Mouse (Mus musculus): ENCODE results near the gene Fam234b. TPM values are rescaled to one million over a fixed set of nuclear protein-coding genes. Genes with fewer than 3 reads are reported as not detected.

The Fam234b gene
- polyA plus RNA-seq, 1 experiment = 6.3 TPM

DNA sequence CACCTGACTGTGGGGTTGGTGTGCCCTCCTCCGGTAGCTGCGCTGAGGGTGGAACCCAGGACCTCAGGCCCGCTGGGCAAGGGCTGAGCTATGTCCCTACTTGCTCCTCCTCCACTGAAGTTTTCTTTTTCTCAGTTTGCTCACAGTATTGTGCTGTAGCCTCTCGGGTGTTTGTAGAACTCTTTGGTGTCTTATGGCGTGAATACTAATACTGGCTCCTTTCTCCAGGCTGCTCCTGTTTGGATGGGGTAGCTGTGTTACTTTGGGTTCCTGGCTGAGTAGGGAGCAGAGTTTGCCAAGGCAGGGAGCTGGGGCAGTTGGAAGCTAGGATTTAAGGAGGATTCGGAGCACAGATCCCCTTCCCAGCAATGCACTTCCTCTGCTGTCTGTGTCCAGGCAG is 6.0 kb downstream of the Fam234b start:
- no peak overlapping the region for H3K4me2 ChIP-seq (ENCODE audit: low read depth)
- no peaks in the 10 kb centered on the region for H3K36me3 ChIP-seq (ENCODE audit: control insufficient read depth, insufficient read depth)
- no peaks in the 10 kb centered on the region for H3K79me2 ChIP-seq (ENCODE audit: control insufficient read depth, insufficient read depth)
- no peak for TF ChIP-seq POLR2A (IDR thresholded peaks at IDR 0.05; ENCODE audit: insufficient read length, low read depth)
- H3K27me3 ChIP-seq (ENCODE audit: control insufficient read depth, insufficient read depth, insufficient read length) = no peaks in the 10 kb centered on the region
- no peak overlapping the region for H3K4me3 ChIP-seq
- no peak overlapping the region for H3ac ChIP-seq (ENCODE audit: control insufficient read depth, insufficient read length)

DNA sequence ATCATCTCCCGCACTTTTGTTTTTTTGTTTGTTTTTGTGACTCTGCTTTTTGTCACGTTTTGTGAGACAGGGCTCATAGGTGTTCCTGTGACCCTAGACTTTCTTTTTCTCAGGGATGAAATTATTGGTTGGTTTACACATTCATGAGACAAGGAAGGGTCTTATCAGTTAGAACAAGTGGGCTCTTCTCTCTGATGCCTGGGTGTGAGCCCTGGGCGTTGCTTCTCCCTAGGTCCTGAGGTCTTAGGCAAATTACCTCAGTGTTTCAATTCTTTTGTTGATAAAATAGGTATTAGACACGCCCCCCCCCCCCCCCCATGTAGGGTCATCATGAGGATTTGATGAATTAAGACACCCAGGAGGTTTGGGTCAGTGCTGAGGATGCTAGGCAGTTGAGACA is 7.1 kb downstream of the Fam234b start:
- no peak overlapping the region for H3ac ChIP-seq (ENCODE audit: control insufficient read depth, insufficient read length)
- no peak overlapping the region for H3K4me2 ChIP-seq (ENCODE audit: low read depth)
- no peak for TF ChIP-seq MAX (IDR thresholded peaks at IDR 0.05; ENCODE audit: low read depth)
- no peak overlapping the region for H3K4me3 ChIP-seq
- H3K79me2 ChIP-seq (ENCODE audit: control insufficient read depth, insufficient read depth) = no peaks in the 10 kb centered on the region
- no peaks in the 10 kb centered on the region for H3K36me3 ChIP-seq (ENCODE audit: control insufficient read depth, insufficient read depth)
- no peaks in the 10 kb centered on the region for H3K27me3 ChIP-seq (ENCODE audit: control insufficient read depth, insufficient read depth, insufficient read length)

DNA sequence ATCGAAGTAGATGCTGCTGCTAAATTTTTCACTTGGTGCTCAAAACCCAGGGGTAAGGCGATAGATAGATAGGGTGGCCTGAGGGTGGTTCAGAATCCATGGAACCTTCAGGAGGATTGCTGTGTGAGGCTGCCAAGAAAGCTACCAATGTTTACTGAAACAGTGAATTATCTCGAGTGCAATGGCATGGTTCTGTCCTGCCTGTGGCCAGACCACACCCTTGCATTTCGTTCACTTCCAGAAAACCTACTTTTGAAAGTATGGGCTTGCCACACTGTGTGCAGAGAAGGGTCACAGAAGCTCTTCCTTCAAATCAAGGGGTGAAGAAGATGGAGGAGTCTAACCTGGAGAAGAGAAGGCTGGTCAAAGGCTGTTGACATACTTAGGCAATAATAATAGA is 8.0 kb downstream of the Fam234b start:
- Histone ChIP-seq H3K27me3 (ENCODE audit: control insufficient read depth, insufficient read depth, insufficient read length) (no peaks in the 10 kb centered on the region), H3K4me3 (no peak overlapping the region), H3K79me2 (ENCODE audit: control insufficient read depth, insufficient read depth) (no peaks in the 10 kb centered on the region), H3K36me3 (ENCODE audit: control insufficient read depth, insufficient read depth) (no peaks in the 10 kb centered on the region), H3ac (ENCODE audit: control insufficient read depth, insufficient read length) (no peak overlapping the region), H3K4me2 (ENCODE audit: low read depth) (no peak overlapping the region)
- TF ChIP-seq E2F4 (IDR thresholded peaks at IDR 0.05; ENCODE audit: insufficient read depth) (no peak), POLR2AphosphoS2 (IDR thresholded peaks at IDR 0.05; ENCODE audit: insufficient read length, low read depth) (no peak), USF1 (IDR thresholded peaks at IDR 0.05; ENCODE audit: low read depth) (no peak), REST (IDR thresholded peaks at IDR 0.05; ENCODE audit: insufficient read depth, insufficient read length) (no peak), POLR2A (IDR thresholded peaks at IDR 0.05; ENCODE audit: insufficient read length, low read depth) (no peak)

DNA sequence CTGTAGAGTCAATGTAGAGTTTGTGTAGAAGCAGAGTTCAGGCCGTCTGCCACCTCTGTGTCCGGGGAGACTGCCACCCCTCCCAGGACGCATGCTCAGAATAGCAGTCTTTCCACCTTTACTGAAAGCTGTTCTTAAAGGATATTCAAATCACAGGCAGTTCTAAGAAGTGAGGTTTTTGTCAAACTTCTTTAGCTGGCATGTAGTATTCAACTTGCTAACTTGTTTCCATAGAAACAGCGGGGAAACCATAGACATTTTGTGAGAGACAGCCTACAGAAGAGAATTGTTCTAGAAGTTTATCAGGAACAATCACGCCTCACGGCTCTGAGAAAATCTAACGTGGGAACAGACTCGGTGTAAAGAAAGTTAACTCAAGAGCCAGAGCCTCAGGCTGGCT is 9.1 kb downstream of the Fam234b start:
- TF ChIP-seq MYOG (IDR thresholded peaks at IDR 0.05; ENCODE audit: control insufficient read depth in 1 of 3, insufficient read depth in 1 of 3, insufficient read length in 2 of 3, low read depth in 2 of 3) (no peak), MAX (IDR thresholded peaks at IDR 0.05; ENCODE audit: low read depth) (no peak), TCF3 (IDR thresholded peaks at IDR 0.05; ENCODE audit: insufficient read length, low read depth) (no peak), POLR2A (IDR thresholded peaks at IDR 0.05; ENCODE audit: insufficient read length, low read depth) (no peak), REST (IDR thresholded peaks at IDR 0.05; ENCODE audit: insufficient read depth, insufficient read length) (no peak), CEBPB (IDR thresholded peaks at IDR 0.05; ENCODE audit: insufficient read depth, poor library complexity, severe bottlenecking) (no peak), E2F4 (IDR thresholded peaks at IDR 0.05; ENCODE audit: insufficient read depth) (no peak), USF1 (IDR thresholded peaks at IDR 0.05; ENCODE audit: low read depth) (no peak), POLR2AphosphoS2 (IDR thresholded peaks at IDR 0.05; ENCODE audit: insufficient read length, low read depth) (no peak), TCF12 (IDR thresholded peaks at IDR 0.05; ENCODE audit: insufficient read depth, poor library complexity, severe bottlenecking) (no peak)
- H3K79me2 ChIP-seq (ENCODE audit: control insufficient read depth, insufficient read depth) = no peaks in the 10 kb centered on the region
- no peak overlapping the region for H3K4me2 ChIP-seq (ENCODE audit: low read depth)
- no peak overlapping the region for H3ac ChIP-seq (ENCODE audit: control insufficient read depth, insufficient read length)
- no peaks in the 10 kb centered on the region for H3K27me3 ChIP-seq (ENCODE audit: control insufficient read depth, insufficient read depth, insufficient read length)
- no peak overlapping the region for H3K4me3 ChIP-seq
- H3K36me3 ChIP-seq (ENCODE audit: control insufficient read depth, insufficient read depth) = no peaks in the 10 kb centered on the region

DNA sequence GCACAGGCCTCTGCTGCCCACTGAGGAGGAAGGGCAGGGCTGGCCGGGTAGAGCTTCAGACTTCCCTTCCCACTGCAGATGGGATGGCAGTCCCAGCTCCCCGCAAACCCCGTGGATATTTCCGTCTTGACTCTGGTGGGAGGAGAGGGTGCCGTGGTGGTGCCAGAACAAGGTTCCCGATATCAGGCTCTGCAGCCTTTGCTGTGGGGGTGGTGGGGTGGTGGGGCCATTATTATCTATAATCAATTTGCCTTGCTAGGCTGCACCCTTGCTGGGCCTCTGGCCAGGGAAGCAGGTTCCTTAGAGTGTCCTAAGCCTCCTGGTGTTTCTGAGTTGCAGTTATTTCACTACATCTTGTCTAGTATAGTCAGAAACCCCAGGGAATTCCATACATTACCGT is 13.4 kb downstream of the Fam234b start:
- H3ac ChIP-seq (ENCODE audit: control insufficient read depth, insufficient read length) = no peak overlapping the region
- no peaks in the 10 kb centered on the region for H3K36me3 ChIP-seq (ENCODE audit: control insufficient read depth, insufficient read depth)
- no peaks in the 10 kb centered on the region for H3K27me3 ChIP-seq (ENCODE audit: control insufficient read depth, insufficient read depth, insufficient read length)
- TF ChIP-seq POLR2A (IDR thresholded peaks at IDR 0.05; ENCODE audit: insufficient read length, low read depth) (no peak), REST (IDR thresholded peaks at IDR 0.05; ENCODE audit: insufficient read depth, insufficient read length) (no peak), E2F4 (IDR thresholded peaks at IDR 0.05; ENCODE audit: insufficient read depth) (no peak), MYOD1 (IDR thresholded peaks at IDR 0.05; ENCODE audit: control insufficient read depth in 1 of 3, insufficient read length in 2 of 3, low read depth in 2 of 3) (no peak)
- H3K4me3 ChIP-seq = no peak overlapping the region
- H3K4me2 ChIP-seq (ENCODE audit: low read depth) = no peak overlapping the region
- H3K79me2 ChIP-seq (ENCODE audit: control insufficient read depth, insufficient read depth) = no peaks in the 10 kb centered on the region

DNA sequence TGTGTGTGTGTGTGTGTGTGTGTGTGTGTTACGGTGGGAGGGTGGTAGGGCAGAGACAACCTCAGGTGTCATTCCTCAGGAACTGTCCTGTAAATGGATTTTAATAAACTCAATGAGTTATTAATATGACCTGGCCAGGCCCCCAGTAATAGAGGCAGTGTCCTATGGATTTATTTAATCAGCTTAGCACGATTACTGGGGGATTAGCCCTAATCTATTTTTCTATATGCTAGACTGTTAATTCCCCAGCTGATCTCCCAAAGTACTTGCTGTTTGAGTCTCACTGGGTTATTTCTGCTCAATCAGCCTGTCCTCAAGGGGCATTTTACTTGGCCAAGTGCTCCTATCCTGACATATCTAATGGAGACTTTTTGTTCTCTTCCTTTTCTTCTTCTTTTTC is 14.9 kb downstream of the Fam234b start:
- Histone ChIP-seq H3K36me3 (ENCODE audit: control insufficient read depth, insufficient read depth) (peaks cover 4% of the 10 kb centered on the region), H3ac (ENCODE audit: control insufficient read depth, insufficient read length) (no peak overlapping the region), H3K79me2 (ENCODE audit: control insufficient read depth, insufficient read depth) (no peaks in the 10 kb centered on the region), H3K4me3 (no peak overlapping the region), H3K27me3 (ENCODE audit: control insufficient read depth, insufficient read depth, insufficient read length) (no peaks in the 10 kb centered on the region), H3K4me2 (ENCODE audit: low read depth) (no peak overlapping the region)
- TF ChIP-seq POLR2A (IDR thresholded peaks at IDR 0.05; ENCODE audit: insufficient read length, low read depth) (no peak), CEBPB (IDR thresholded peaks at IDR 0.05; ENCODE audit: insufficient read depth, poor library complexity, severe bottlenecking) (no peak)

DNA sequence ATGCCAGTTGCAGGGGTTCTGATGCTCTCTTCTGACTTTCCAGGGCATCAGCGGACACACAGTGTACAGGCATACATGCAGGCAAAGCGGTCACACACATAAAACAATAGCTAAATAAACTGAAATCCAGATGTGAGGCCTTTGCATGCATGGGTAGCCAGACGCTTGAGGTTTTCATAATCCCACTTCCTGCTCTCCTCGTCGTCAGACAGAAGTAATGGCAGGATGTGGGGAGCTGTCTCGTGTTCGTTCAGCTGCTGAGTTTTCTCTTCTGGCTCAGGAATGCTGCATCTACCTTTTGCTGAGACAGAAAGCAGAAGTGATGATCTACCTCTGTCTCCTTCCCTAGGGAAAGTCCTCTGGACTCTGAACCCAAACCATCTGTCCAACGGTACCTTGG is 20.6 kb downstream of the Fam234b start:
- TF ChIP-seq MYOD1 (IDR thresholded peaks at IDR 0.05; ENCODE audit: control insufficient read depth in 1 of 3, insufficient read length in 2 of 3, low read depth in 2 of 3) (no peak), MAX (IDR thresholded peaks at IDR 0.05; ENCODE audit: low read depth) (no peak), TCF3 (IDR thresholded peaks at IDR 0.05; ENCODE audit: insufficient read length, low read depth) (no peak), CEBPB (IDR thresholded peaks at IDR 0.05; ENCODE audit: insufficient read depth, poor library complexity, severe bottlenecking) (no peak), POLR2AphosphoS2 (IDR thresholded peaks at IDR 0.05; ENCODE audit: insufficient read length, low read depth) (no peak), MYOG (IDR thresholded peaks at IDR 0.05; ENCODE audit: control insufficient read depth in 1 of 3, insufficient read depth in 1 of 3, insufficient read length in 2 of 3, low read depth in 2 of 3) (no peak), TCF12 (IDR thresholded peaks at IDR 0.05; ENCODE audit: insufficient read depth, poor library complexity, severe bottlenecking) (no peak), REST (IDR thresholded peaks at IDR 0.05; ENCODE audit: insufficient read depth, insufficient read length) (no peak), E2F4 (IDR thresholded peaks at IDR 0.05; ENCODE audit: insufficient read depth) (no peak), POLR2A (IDR thresholded peaks at IDR 0.05; ENCODE audit: insufficient read length, low read depth) (no peak), USF1 (IDR thresholded peaks at IDR 0.05; ENCODE audit: low read depth) (no peak), SRF (IDR thresholded peaks at IDR 0.05; ENCODE audit: control insufficient read depth, insufficient read length, low read depth) (no peak)

More for the DNA sequence above, 20.6 kb downstream of the Fam234b start:
- Histone ChIP-seq H3ac (ENCODE audit: control insufficient read depth, insufficient read length) (no peak overlapping the region), H3K79me2 (ENCODE audit: control insufficient read depth, insufficient read depth) (no peaks in the 10 kb centered on the region), H3K4me3 (no peak overlapping the region), H3K36me3 (ENCODE audit: control insufficient read depth, insufficient read depth) (peaks cover 4% of the 10 kb centered on the region), H3K4me2 (ENCODE audit: low read depth) (no peak overlapping the region), H3K27me3 (ENCODE audit: control insufficient read depth, insufficient read depth, insufficient read length) (no peaks in the 10 kb centered on the region)

Data from myocyte (in vitro differentiated cells).